In genomic region chr15:85599887-85600695, GRCm38 (mm10) we compare ENCODE assay signal across 8 mouse cellular contexts. TPM values are rescaled to one million over a fixed set of nuclear protein-coding genes. Genes with fewer than 3 reads are reported as not detected.
A peak's percentile ranks its signal among the peaks of the same experiment; 100 is the strongest.
DNase-seq lines count a peak whose midpoint lies in the region; ATAC-seq and TF ChIP-seq lines count a peak whose summit lies in the region.

No protein-coding gene starts in this region.

- no peak overlapping the region for H3K4me3 ChIP-seq in layer of hippocampus, adult 2 months
- no peak overlapping the region for H3K4me3 ChIP-seq in CH12.LX (replicated peaks in 1 of 3; ENCODE audit: low read depth in 2 of 3, low read length in 2 of 3, poor library complexity in 1 of 3)
- no peak overlapping the region for H3K4me3 ChIP-seq in cortical plate, adult 2 months (ENCODE audit: insufficient read depth, low read length)
- no peak overlapping the region for H3K4me3 ChIP-seq in heart, embryonic 14.5 days (ENCODE audit: control insufficient read depth in 1 of 2, insufficient read depth in 1 of 2, low read depth in 1 of 2, low read length in 2 of 2)
- H3K4me3 ChIP-seq in kidney, postnatal 0 days (replicated peaks; ENCODE audit: low read depth, low read length), result no peak overlapping the region

- H3K4me2 ChIP-seq in CH12.LX (ENCODE audit: insufficient read depth, low read depth, poor library complexity, severe bottlenecking), result no peak overlapping the region
- H3K4me2 ChIP-seq in heart, embryonic 14.5 days (ENCODE audit: low read length), result peak overlapping the region; percentile 23; the same call in 1 of the 2 replicates
- H3K4me2 ChIP-seq in kidney, postnatal 0 days (ENCODE audit: low read length), result peak overlapping the region; percentile 25; the same call in 1 of the 2 replicates

- H3K27ac ChIP-seq in layer of hippocampus, adult 2 months, result peak overlapping the region; percentile 83
- no peak overlapping the region for H3K27ac ChIP-seq in CH12.LX (ENCODE audit: insufficient read depth, low read depth)
- peak overlapping the region; percentile 45; the same call in 1 of the 2 replicates for H3K27ac ChIP-seq in cortical plate, adult 2 months (ENCODE audit: insufficient read depth, low read length)
- H3K27ac ChIP-seq in heart, embryonic 14.5 days (replicated peaks in 1 of 2; ENCODE audit: control insufficient read depth in 1 of 2, insufficient read depth in 1 of 2, low read depth in 2 of 2, low read length in 2 of 2), result no peak overlapping the region
- H3K27ac ChIP-seq in kidney, postnatal 0 days, result peak overlapping the region; percentile 68; the same call in 1 of the 2 replicates

- dilution Hi-C loops in CH12.LX (cut with MboI; ENCODE audit: extremely low pct_ligation_motif_present, extremely low pct_unique_long_range_greater_than_20kb, low sequenced_read_pairs), result no loop called here

- no peak for DNase-seq in layer of hippocampus, adult 2 months (ENCODE audit: low spot score in 2 of 2)
- DNase-seq in layer of hippocampus, adult 8-10 months (ENCODE audit: low spot score in 2 of 2), result no peak
- no peak for DNase-seq in CH12.LX (ENCODE audit: extremely low read depth)
- DNase-seq in kidney, postnatal 0 days (ENCODE audit: low spot score), result peak; percentile 89
- DNase-seq in T-cell, adult 2 months (ENCODE audit: low spot score), result no peak

- H3K36me3 ChIP-seq in CH12.LX (replicated peaks in 1 of 2; ENCODE audit: control insufficient read depth in 1 of 2, insufficient read depth in 1 of 2, low read length in 1 of 2), result no peaks in the 10 kb centered on the region
- H3K36me3 ChIP-seq in heart, embryonic 14.5 days (ENCODE audit: control insufficient read depth, insufficient read depth, low read length), result no peaks in the 10 kb centered on the region
- H3K36me3 ChIP-seq in kidney, postnatal 0 days (ENCODE audit: insufficient read depth, low read length), result no peaks in the 10 kb centered on the region

- H3K9ac ChIP-seq in CH12.LX (ENCODE audit: insufficient read depth, low read depth), result no peak overlapping the region
- H3K9ac ChIP-seq in heart, embryonic 14.5 days (ENCODE audit: low read length), result no peak overlapping the region
- H3K9ac ChIP-seq in kidney, postnatal 0 days (ENCODE audit: low read depth, low read length), result peak overlapping the region; percentile 35; the same call in 1 of the 2 replicates

- H3K9me3 ChIP-seq in CH12.LX (replicated peaks; ENCODE audit: low read length), result peaks cover 3% of the 10 kb centered on the region
- H3K9me3 ChIP-seq in heart, embryonic 14.5 days (ENCODE audit: control insufficient read depth, low read length), result no peaks in the 10 kb centered on the region
- no peaks in the 10 kb centered on the region for H3K9me3 ChIP-seq in kidney, postnatal 0 days (replicated peaks; ENCODE audit: low read length)

- peak; percentile 75 for ATAC-seq in heart, embryonic 14.5 days (ENCODE audit: insufficient number of reproducible peaks, insufficient read depth, low FRiP score, low read depth)
- peak; percentile 59 for ATAC-seq in kidney, postnatal 0 days (replicated peaks; ENCODE audit: low FRiP score, low read depth)
- peak; percentile 32; the same call in 1 of the 2 replicates for ATAC-seq in megakaryocyte progenitor cell, adult 5-6 weeks (replicated peaks; ENCODE audit: poor library complexity)

- H3K79me2 ChIP-seq in CH12.LX (replicated peaks; ENCODE audit: control insufficient read depth, extremely low read depth, insufficient read depth, poor library complexity, severe bottlenecking), result no peaks in the 10 kb centered on the region

- no peak for TF ChIP-seq POLR2A in CH12.LX (IDR thresholded peaks at IDR 0.05; ENCODE audit: low read depth, low read length)
- no peak for TF ChIP-seq POLR2A in cortical plate, adult 2 months (IDR thresholded peaks at IDR 0.05; ENCODE audit: extremely low read depth, insufficient read depth, low read length)

- peaks cover 4 to 5% of the 10 kb centered on the region in 2 experiments; a peak in 2 of 4 replicates for H3K4me1 ChIP-seq in CH12.LX (ENCODE audit: control insufficient read depth in 1 of 2, insufficient read depth in 2 of 2)
- H3K4me1 ChIP-seq in cortical plate, adult 2 months (ENCODE audit: control insufficient read depth, insufficient read depth, low read length), result no peaks in the 10 kb centered on the region
- H3K4me1 ChIP-seq in heart, embryonic 14.5 days (ENCODE audit: control insufficient read depth in 2 of 2, insufficient read depth in 2 of 2, low read length in 2 of 2), result peaks cover 4 to 14% of the 10 kb centered on the region in 2 experiments; a peak in 2 of 4 replicates
- H3K4me1 ChIP-seq in kidney, postnatal 0 days (replicated peaks; ENCODE audit: insufficient read depth, low read length), result 0 out of 2 replicates have a peak, but pooled peaks cover 6% of the 10 kb centered on the region

- no peak for TF ChIP-seq RAD21 in CH12.LX (IDR thresholded peaks at IDR 0.05; ENCODE audit: low read depth, low read length)

- TF ChIP-seq CTCF in layer of hippocampus, adult 2 months (conservative IDR thresholded peaks at IDR 0.05), result no peak
- no peak for TF ChIP-seq CTCF in CH12.LX (conservative IDR thresholded peaks at IDR 0.05 in 1 of 2, IDR thresholded peaks at IDR 0.05 in 1 of 2; ENCODE audit: low read depth in 2 of 2, low read length in 2 of 2)
- TF ChIP-seq CTCF in cortical plate, adult 2 months (IDR thresholded peaks at IDR 0.05; ENCODE audit: extremely low read depth, insufficient read depth, low read length), result no peak
- no peak for TF ChIP-seq CTCF in kidney, postnatal 0 days (IDR thresholded peaks at IDR 0.05; ENCODE audit: low read depth)

- in situ Hi-C loops in CH12.LX (cut with MboI; ENCODE audit: low pct_ligation_motif_present, low pct_unique_long_range_greater_than_20kb, low sequenced_read_pairs), result loop anchor here (25.0 kb wide), 1 partner anchor 412 kb away; no protein-coding TSS in a partner anchor

- no peak for TF ChIP-seq EP300 in CH12.LX (IDR thresholded peaks at IDR 0.05; ENCODE audit: low read length)

- H3K27me3 ChIP-seq in CH12.LX (replicated peaks), result peaks cover 30% of the 10 kb centered on the region
- no peaks in the 10 kb centered on the region for H3K27me3 ChIP-seq in heart, embryonic 14.5 days (ENCODE audit: control insufficient read depth, insufficient read depth, low read length)
- H3K27me3 ChIP-seq in kidney, postnatal 0 days (ENCODE audit: insufficient read depth, low read length), result no peaks in the 10 kb centered on the region

- 20% methylated on average over 18 of the region's 18 CpGs for WGBS in heart, embryonic 14.5 days
- 20% methylated on average over 18 of the region's 18 CpGs for WGBS in kidney, postnatal 0 days

TF ChIP-seq in CH12.LX, 34 proteins besides CTCF, POLR2A, EP300 and RAD21:
- TF ChIP-seq PAX5 (IDR thresholded peaks at IDR 0.05; ENCODE audit: low read length) (no peak), ZKSCAN1 (IDR thresholded peaks at IDR 0.05; ENCODE audit: borderline replicate concordance, low read depth, low read length) (peak; percentile 62; the same call in 1 of the 2 replicates)

RNA-seq across cellular contexts. Expression of gene Wnt7b, which starts 17.8 kb away (rescaled TPM):
- total RNA-seq in layer of hippocampus, adult 2 months (2021), result 10 to 100 TPM; 46.4 to 47.6 TPM
- 10 to 100 TPM; 45.9 to 52.4 (median 49.1) TPM for total RNA-seq in layer of hippocampus, adult 8-10 months (2022)
- not detected in 2 replicates for total RNA-seq in CH12.LX (2012; rRNA removed)
- not detected in 2 replicates for total RNA-seq in CH12.LX (2014; rRNA removed)
- not detected in 2 replicates for polyA plus RNA-seq in CH12.LX (2012; ENCODE audit: insufficient read length, low read depth)
- polyA plus RNA-seq in cortical plate, adult 2 months (2012; rRNA removed), result 21.7 and 22.7 TPM in 2 replicates
- 0.23 and 0.41 TPM in 2 replicates for polyA plus RNA-seq in heart, embryonic 14.5 days (2014; fragmentation: Nextera tagmentation; extraction: Ambion mirVana)
- 24.9 and 26.3 TPM in 2 replicates for polyA plus RNA-seq in kidney, postnatal 0 days (2015; fragmentation: Nextera tagmentation; extraction: Ambion mirVana)
- total RNA-seq in megakaryocyte progenitor cell, adult 5-6 weeks (2015), result not detected in 2 replicates
- total RNA-seq in megakaryocyte progenitor cell, adult 5-6 weeks (2017), result not detected in 2 replicates

Comparison
In these comparisons a context has a peak if more than half of its experiments do, and no peak if none do; other contexts are left out.
1. H3K27ac ChIP-seq: peak in layer of hippocampus, adult 2 months (single experiment), cortical plate, adult 2 months (single experiment) and kidney, postnatal 0 days (single experiment); none in CH12.LX (single experiment) and heart, embryonic 14.5 days (0 of 2).
2. RNA of gene Wnt7b, which starts 17.8 kb away (total RNA-seq): 45.9 to 52.4 TPM in layer of hippocampus, adult 8-10 months and 46.4 to 47.6 TPM in layer of hippocampus, adult 2 months; not detected in CH12.LX and not detected in megakaryocyte progenitor cell, adult 5-6 weeks; every median in the first group is over 10 times any median in the second.
3. Peak in every context shown above with its lines, with median percentiles within 50 percentile points of each other: ATAC-seq.